Mouse (Mus musculus) E14TG2a.4 (cell line): Measurements from ENCODE around the gene Eng.
A peak's percentile ranks its signal among the peaks of the same experiment; 100 is the strongest.

Experiments used
- H3K27me3 ChIP-seq: 2 replicates; pipeline ENCODE4 v1.6.1; 2014; ENCODE audit warnings: low read length, control low read depth; ENCODE audit not compliant: insufficient read depth
- H3K36me3 ChIP-seq: 2 replicates; pipeline ENCODE4 v1.6.1; 2014; ENCODE audit warnings: low read length, control low read depth; ENCODE audit not compliant: insufficient read depth
- H3K4me1 ChIP-seq: replicated peaks from 2 replicates; pipeline ENCODE4 v1.6.1; 2014; ENCODE audit warnings: low read depth, low read length, control low read depth
- H3K4me3 ChIP-seq: replicated peaks from 2 replicates; pipeline ENCODE4 v1.5.1; 2014; ENCODE audit warnings: mild to moderate bottlenecking, low read length
- H3K9me3 ChIP-seq: 2 replicates; pipeline ENCODE4 v1.6.1; 2014; ENCODE audit warnings: low read length, control low read depth
- CTCF ChIP-seq: conservative IDR thresholded peaks from 2 replicates; pipeline ENCODE4 v1.5.1; 2014; ENCODE audit warnings: low read length
- NANOG ChIP-seq: IDR thresholded peaks from 2 replicates; pipeline ENCODE4 v1.6.1; 2014; ENCODE audit warnings: borderline replicate concordance, low read length, mixed read lengths
- POU5F1 ChIP-seq: IDR thresholded peaks from 2 replicates; pipeline ENCODE4 v1.6.1; 2014; ENCODE audit warnings: low read length, borderline replicate concordance

The Eng gene

DNA sequence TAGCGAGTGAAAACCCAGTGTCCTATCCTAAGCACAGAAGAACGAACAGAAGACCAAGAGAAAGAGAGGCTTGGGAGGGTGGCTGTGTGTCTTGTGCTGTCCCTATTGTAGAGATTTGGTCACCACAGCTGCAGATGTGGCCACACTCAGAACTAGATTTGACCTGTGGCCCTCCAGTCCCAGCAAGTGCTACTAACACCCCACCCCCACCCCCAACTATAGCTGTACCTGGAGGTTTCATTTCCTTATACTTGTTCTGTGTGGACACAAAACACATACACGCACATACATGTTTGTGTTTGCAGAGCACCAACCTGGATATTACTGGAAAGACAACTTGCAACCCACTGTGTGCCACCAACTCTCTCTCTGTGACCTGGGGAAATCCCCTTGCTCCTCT is 73.7 kb downstream of the Eng start:
- H3K4me1 ChIP-seq: peaks cover 35% of the 10 kb centered on the region
- H3K4me3 ChIP-seq: no peak overlapping the region
- H3K36me3 ChIP-seq: no peaks in the 10 kb centered on the region
- H3K9me3 ChIP-seq: no peaks in the 10 kb centered on the region
- peaks cover 6% of the 10 kb centered on the region for H3K27me3 ChIP-seq
- TF ChIP-seq NANOG (no peak), POU5F1 (no peak), CTCF (no peak)

DNA sequence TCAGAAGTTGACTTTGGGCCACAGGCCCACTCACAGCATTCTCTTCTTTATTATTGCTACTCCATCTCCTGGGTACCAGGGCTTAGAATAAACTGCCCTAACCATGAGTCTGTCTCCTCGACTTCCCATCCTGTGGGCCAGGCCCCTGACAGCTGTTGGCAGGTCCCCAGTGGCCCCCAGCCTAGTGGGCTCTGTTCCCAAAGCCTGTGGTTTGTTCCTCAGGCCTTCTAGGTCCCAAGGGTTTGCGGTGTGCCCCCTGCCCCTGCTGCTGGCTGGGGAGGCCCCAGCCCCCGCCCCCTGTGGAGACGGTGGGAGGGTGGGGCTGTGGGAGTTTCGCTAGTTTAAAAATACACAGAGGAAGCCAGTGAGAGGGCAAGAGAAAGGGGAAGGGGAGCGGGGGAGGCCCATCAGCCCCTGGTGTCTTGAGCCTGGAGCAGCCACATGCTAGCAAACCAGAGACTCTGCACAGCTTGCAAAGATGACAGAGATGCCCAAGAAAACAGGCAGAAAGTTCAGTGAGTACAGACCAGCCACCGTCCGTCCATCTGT is 74.4 kb downstream of the Eng start, which contains the start of gene Sh2d3c:
Sh2d3c (plus strand) TSS at position 375 of the 549 bp plus-strand sequence.
- no peaks in the 10 kb centered on the region for H3K9me3 ChIP-seq
- TF ChIP-seq CTCF: no peak

DNA sequence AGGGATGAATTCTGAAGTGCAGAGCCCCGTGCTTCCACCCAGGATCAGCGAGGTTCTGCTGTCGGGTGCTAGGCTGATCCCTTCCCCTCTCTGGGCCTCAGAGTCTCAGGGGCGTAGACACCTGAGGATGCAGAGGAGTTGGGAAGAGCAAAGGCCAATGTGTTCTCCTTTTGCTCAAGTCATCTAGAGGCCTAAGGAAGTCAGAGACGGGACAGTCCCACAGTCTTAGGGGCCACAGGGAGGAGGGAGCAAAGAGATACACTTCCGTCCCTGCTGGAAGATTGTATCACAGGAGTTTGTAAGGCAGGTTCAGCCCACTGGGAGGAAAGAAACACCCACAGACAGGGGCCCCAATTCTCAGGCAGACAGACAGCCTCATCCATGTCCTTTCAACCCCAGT is 75.7 kb downstream of the Eng start:
- H3K4me1 ChIP-seq: peaks cover 35% of the 10 kb centered on the region
- no peak for TF ChIP-seq CTCF
- no peak for TF ChIP-seq NANOG
- no peak for TF ChIP-seq POU5F1
- H3K9me3 ChIP-seq: no peaks in the 10 kb centered on the region
- H3K27me3 ChIP-seq: peaks cover 6% of the 10 kb centered on the region
- H3K36me3 ChIP-seq: no peaks in the 10 kb centered on the region
- no peak overlapping the region for H3K4me3 ChIP-seq

More for the DNA sequence above, 74.4 kb downstream of the Eng start, which contains the start of gene Sh2d3c:
- Histone ChIP-seq H3K4me1 (peaks cover 34% of the 10 kb centered on the region), H3K4me3 (no peak within 1 kb of the TSS), H3K36me3 (no peaks in the 10 kb centered on the region), H3K27me3 (peaks cover 6% of the 10 kb centered on the region)

DNA sequence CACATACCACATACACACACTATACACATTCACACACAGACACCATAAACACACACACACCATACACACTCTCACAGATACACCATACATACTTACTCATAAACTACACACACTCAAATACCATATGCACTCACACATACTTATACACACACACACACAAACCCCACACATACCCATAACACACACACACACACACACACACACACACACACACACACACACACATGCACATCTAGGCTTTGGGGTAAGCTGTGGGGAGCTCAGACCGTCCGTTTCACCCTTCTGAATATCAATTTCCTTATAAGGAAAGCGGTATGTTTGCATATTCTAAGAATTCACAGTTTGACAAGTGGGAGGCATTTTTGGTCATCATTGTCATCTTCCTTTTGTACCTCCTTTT is 76.2 kb downstream of the Eng start:
- Histone ChIP-seq H3K27me3 (peaks cover 6% of the 10 kb centered on the region), H3K9me3 (no peaks in the 10 kb centered on the region), H3K4me3 (no peak overlapping the region), H3K4me1 (peaks cover 38% of the 10 kb centered on the region), H3K36me3 (no peaks in the 10 kb centered on the region)
- no peak for TF ChIP-seq POU5F1
- no peak for TF ChIP-seq CTCF
- TF ChIP-seq NANOG: no peak

DNA sequence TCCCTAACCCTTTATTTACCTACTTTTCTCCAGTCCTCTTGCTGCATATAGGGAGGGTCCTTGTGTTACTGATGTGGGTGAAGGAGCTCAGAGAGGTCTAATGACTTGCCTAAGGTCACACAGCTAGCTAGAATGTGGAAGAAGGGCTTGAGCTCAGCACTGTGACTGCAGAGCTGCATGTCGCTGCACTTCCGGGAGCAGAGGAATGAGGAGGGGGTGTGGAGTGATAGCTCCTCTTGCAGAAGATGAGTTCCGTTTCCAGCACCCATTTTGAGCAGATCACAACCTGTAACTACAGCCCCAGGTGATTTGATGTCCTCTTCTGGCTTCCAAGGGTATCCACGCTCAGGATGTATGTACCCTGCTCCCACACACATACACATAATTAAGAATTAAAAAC is 77.8 kb downstream of the Eng start:
- Histone ChIP-seq H3K36me3 (no peaks in the 10 kb centered on the region), H3K9me3 (no peaks in the 10 kb centered on the region), H3K27me3 (peaks cover 6% of the 10 kb centered on the region; the same call in 1 of the 2 replicates), H3K4me3 (no peak overlapping the region), H3K4me1 (peaks cover 43% of the 10 kb centered on the region)
- no peak for TF ChIP-seq CTCF
- TF ChIP-seq POU5F1: no peak
- no peak for TF ChIP-seq NANOG

DNA sequence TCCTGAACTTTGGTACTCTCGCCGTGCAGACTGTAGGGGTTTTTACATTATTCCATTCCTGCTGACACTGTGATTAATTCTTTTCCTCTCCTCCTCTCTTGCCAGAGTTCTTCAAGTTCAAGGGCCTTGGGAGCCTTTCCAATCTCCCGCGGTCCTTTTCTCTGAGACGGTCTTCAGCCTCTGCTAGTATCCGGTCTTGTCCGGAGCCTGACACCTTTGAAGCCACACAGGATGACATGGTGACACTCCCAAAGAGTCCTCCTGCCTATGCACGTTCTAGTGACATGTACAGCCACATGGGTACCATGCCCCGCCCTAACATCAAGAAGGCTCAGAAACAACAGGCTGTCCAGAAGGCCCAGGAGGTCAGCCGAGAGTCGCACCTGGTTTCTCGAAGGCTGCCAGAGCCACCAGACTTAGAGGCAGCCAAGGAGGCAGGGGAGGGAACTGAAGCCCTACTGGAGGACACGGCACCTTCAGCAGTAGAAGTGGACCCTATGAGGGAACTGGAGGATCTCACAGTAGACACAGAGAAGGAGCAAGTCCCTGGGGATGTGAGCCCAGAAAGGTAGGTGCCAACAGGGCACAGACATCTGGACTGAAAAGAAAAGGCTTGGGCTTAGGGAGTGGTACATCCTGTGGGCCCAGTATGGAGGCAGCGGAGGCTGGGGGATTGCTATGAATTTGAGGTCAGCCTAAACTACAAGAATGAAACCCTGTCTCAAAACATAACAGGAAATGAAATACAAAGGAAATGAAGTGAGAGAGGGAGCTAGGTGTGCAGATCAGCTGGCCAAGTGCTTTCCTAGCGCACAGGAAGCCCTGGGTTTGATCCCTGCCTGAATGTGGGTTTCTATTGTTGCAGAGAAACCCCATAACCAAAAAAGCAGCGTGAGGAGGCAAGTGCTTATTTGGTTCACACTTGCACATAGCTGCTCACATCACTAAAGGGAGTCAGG is 78.7 kb downstream of the Eng start:
- peaks cover 49% of the 10 kb centered on the region for H3K4me1 ChIP-seq

DNA sequence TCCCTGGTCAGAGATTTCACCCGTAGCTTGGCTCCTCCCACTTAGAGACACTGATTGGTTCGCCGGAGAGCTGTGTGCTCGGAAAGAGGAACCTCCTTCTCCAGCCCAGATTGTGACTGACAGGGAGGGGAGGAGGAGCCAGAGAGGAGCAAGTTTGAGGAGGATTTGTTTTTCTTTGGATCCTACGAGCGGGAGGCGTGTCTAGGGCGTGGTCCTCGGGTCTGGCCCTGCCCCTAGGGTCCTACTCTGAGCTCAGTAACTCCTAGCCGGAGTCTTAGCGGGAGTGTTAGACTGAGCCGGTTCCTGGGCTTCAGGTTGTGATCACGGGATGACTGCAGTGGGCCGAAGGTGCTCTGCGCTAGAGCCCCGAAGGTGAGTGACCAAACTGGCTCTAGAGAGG is 81.0 kb downstream of the Eng start:
- Histone ChIP-seq H3K36me3 (no peaks in the 10 kb centered on the region), H3K27me3 (peaks cover 7% of the 10 kb centered on the region; the same call in 1 of the 2 replicates), H3K9me3 (no peaks in the 10 kb centered on the region), H3K4me3 (peak overlapping the region; percentile 41; the same call in 1 of the 2 replicates), H3K4me1 (peaks cover 38% of the 10 kb centered on the region)
- TF ChIP-seq POU5F1 (no peak), CTCF (no peak), NANOG (no peak)

More for the DNA sequence above, 78.7 kb downstream of the Eng start:
- TF ChIP-seq CTCF: no peak
- no peak for TF ChIP-seq POU5F1
- TF ChIP-seq NANOG: no peak
- Histone ChIP-seq H3K27me3 (no peaks in the 10 kb centered on the region), H3K36me3 (no peaks in the 10 kb centered on the region), H3K4me3 (no peak overlapping the region), H3K9me3 (no peaks in the 10 kb centered on the region)

DNA sequence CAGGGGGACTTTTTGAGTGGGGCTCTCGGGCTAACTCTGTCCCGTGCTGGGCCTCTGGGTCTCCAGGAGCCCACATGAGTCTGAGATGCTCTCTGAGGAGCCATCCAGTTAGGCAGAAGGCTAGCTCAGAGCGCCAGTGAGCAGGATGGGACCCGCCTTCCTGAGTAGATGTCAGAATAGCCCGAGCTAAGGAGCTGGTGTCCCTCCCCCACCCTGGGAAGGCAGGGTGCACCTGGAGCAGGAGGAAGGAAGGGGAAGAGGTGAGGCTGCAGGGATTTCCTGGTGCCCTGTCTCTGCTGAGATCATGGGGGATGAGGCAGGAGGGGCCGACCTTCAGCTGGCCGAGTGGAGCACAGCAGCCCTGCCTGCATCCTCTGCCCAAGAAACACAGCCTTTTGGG is 82.1 kb downstream of the Eng start:
- peak overlapping the region; percentile 18; the same call in 1 of the 2 replicates for H3K4me3 ChIP-seq
- H3K4me1 ChIP-seq: peaks cover 38% of the 10 kb centered on the region
- TF ChIP-seq NANOG (no peak), POU5F1 (no peak), CTCF (no peak)
- H3K27me3 ChIP-seq: peaks cover 7% of the 10 kb centered on the region; the same call in 1 of the 2 replicates
- H3K9me3 ChIP-seq: no peaks in the 10 kb centered on the region
- no peaks in the 10 kb centered on the region for H3K36me3 ChIP-seq
